Mouse (Mus musculus) embryonic facial prominence, embryonic 11.5 days (tissue): ENCODE measurements around the gene Mia3. TPM values are rescaled to one million over a fixed set of nuclear protein-coding genes. Genes with fewer than 3 reads are reported as not detected.

Experiments used
- ATAC-seq: fragments of 200-750 bp; cut with Nextera tagmentation; replicated peaks from 2 replicates; pipeline ENCODE4 v1.8.0; 2017; ENCODE audit warnings: low read depth; ENCODE audit not compliant: insufficient number of reproducible peaks, low FRiP score, low TSS enrichment
- DNase-seq: peaks from one replicate; pipeline ENCODE4 v3.0.0-alpha.2; 2015; ENCODE audit warnings: low spot score
- H3K27ac ChIP-seq: fragments of 300-500 bp; sonication (generic); replicated peaks from 2 replicates; pipeline ENCODE4 v1.5.1; 2014; ENCODE audit warnings: mild to moderate bottlenecking, low read depth, low read length, control low read depth
- H3K27me3 ChIP-seq: fragments of 300-500 bp; sonication (generic); 2 replicates; pipeline ENCODE4 v1.6.1; 2014; ENCODE audit warnings: mild to moderate bottlenecking, low read length, moderate library complexity, mixed read lengths; ENCODE audit not compliant: control insufficient read depth, insufficient read depth
- H3K36me3 ChIP-seq: fragments of 300-500 bp; sonication (generic); replicated peaks from 2 replicates; pipeline ENCODE4 v1.6.1; 2014; ENCODE audit warnings: low read depth, mild to moderate bottlenecking, low read length, moderate library complexity, mixed read lengths; ENCODE audit not compliant: control insufficient read depth, insufficient read depth
- H3K4me1 ChIP-seq: fragments of 300-500 bp; sonication (generic); 2 replicates; pipeline ENCODE4 v1.6.1; 2014; ENCODE audit warnings: low read length, mixed read lengths; ENCODE audit not compliant: control insufficient read depth, insufficient read depth
- H3K4me2 ChIP-seq: fragments of 300-500 bp; sonication (generic); 2 replicates; pipeline ENCODE4 v1.6.1; 2014; ENCODE audit warnings: low read depth, mild to moderate bottlenecking, control low read depth, low read length, moderate library complexity
- H3K4me3 ChIP-seq: fragments of 300-500 bp; sonication (generic); 2 replicates; pipeline ENCODE4 v1.5.1; 2014; ENCODE audit warnings: low read depth, low read length, control low read depth
- H3K9ac ChIP-seq: fragments of 300-500 bp; sonication (generic); replicated peaks from 2 replicates; pipeline ENCODE4 v1.6.1; 2014; ENCODE audit warnings: mild to moderate bottlenecking, control low read depth, low read length
- H3K9me3 ChIP-seq: fragments of 300-500 bp; sonication (generic); replicated peaks from 2 replicates; pipeline ENCODE4 v1.6.1; 2016; ENCODE audit warnings: mild to moderate bottlenecking, low read length, inconsistent platforms, mixed read lengths; ENCODE audit not compliant: control insufficient read depth
- WGBS: fragments of 180-500 bp; shearing (Covaris S2); extraction: QIAGEN DNeasy Blood & Tissue Kit; methylation state at CpG from one replicate; pipeline ENCODE4 v1.1.7; 2014; 5-methylcytosine and 5-hydroxymethylcytosine counted together
- polyA plus RNA-seq: library from polyadenylated mRNA; unstranded; fragments of >200 nt; fragmentation: Nextera tagmentation; extraction: Ambion mirVana; gene quantifications from 2 replicates; pipeline ENCODE4 v1.2.1, GENCODE M21; 2014

Mia3 gene
- polyA plus RNA-seq, 1 experiment from 2014 or later, result 89.6 TPM

DNA sequence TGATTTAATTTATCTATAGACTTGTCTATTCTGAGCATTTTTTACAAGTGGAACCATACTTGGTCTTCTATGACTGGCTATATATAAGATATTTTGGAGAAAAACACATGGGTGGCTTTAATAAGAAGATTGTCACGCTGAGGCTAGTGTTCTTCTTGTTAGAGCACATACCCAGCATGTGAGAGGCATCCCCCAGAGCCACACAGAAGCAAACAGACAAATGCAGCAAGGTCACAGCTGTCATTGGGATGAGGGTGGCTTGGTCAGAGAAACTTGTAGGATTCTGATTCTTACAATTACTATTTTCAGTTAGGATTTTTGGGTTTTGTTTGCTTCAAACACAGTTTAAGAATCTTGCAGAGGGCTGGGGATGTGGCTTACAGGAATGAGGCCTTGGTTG lies 60.9 kb downstream of the Mia3 start:
- Histone ChIP-seq H3K4me2 (no peak overlapping the region), H3K9me3 (no peaks in the 10 kb centered on the region), H3K4me1 (no peaks in the 10 kb centered on the region), H3K4me3 (no peak overlapping the region), H3K36me3 (no peaks in the 10 kb centered on the region), H3K27me3 (no peaks in the 10 kb centered on the region), H3K27ac (no peak overlapping the region), H3K9ac (no peak overlapping the region)
- ATAC-seq, result no peak
- WGBS, result 89% methylated on average over 1 of the region's 1 CpGs
- no peak for DNase-seq

DNA sequence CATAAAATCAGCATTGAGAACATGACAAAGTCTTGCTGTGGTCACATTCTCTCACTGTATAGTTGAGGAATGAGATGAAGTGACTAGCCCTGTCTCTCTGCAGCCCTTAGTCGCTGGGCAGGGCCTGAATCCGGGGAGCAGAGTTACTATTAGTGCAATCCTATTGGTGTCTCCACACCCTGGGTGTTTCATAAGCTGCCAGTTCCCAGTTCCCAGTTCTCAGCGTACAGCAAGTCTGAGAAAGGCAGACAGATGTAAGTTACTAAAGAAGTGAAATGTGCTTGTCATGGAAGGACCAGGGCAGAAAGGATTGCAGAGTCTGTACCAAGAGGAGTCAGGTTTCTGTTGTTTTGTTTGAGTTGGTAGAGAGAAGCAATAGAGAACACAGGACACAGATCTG lies 61.8 kb downstream of the Mia3 start:
- ATAC-seq (no peak), DNase-seq (no peak)
- Histone ChIP-seq H3K4me1 (no peaks in the 10 kb centered on the region), H3K4me2 (no peak overlapping the region), H3K27ac (no peak overlapping the region), H3K9ac (no peak overlapping the region), H3K9me3 (no peaks in the 10 kb centered on the region), H3K27me3 (no peaks in the 10 kb centered on the region), H3K36me3 (no peaks in the 10 kb centered on the region), H3K4me3 (no peak overlapping the region)
- WGBS, result 73% methylated on average over 3 of the region's 3 CpGs

DNA sequence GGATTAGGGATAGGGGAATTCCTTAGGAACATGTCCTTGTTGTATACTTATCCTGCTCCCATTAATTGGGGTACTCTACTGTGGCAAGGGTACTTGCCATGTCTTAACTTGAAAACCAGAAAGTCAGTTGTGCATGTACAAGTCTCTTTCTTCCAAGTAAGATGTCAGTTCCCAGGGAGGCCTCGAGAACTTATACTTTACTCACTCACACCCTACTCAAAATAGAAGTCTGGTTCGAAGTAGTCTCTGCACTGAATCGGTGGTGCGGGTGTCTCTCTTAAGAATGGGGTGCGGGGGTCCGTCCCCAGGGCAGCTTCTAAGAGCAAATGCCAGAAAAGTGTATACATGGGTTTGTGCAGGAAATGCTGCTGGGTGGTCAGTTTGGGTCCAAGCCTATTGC lies 70.2 kb downstream of the Mia3 start:
- Histone ChIP-seq H3K9me3 (no peaks in the 10 kb centered on the region), H3K27me3 (no peaks in the 10 kb centered on the region), H3K4me1 (no peaks in the 10 kb centered on the region), H3K9ac (no peak overlapping the region), H3K4me3 (no peak overlapping the region), H3K36me3 (no peaks in the 10 kb centered on the region), H3K27ac (no peak overlapping the region), H3K4me2 (no peak overlapping the region)
- WGBS, result 87% methylated on average over 6 of the region's 6 CpGs
- ATAC-seq, result no peak
- peak; percentile 94 for DNase-seq

- peak overlapping the region; percentile 4; the same call in 1 of the 2 replicates for H3K27ac ChIP-seq
- H3K36me3 ChIP-seq, result no peaks in the 10 kb centered on the region
- peak overlapping the region; percentile 49 for H3K4me3 ChIP-seq
- H3K9me3 ChIP-seq, result no peaks in the 10 kb centered on the region
- H3K4me2 ChIP-seq, result peak overlapping the region; percentile 43
- no peaks in the 10 kb centered on the region for H3K27me3 ChIP-seq
- no peaks in the 10 kb centered on the region for H3K4me1 ChIP-seq
- H3K9ac ChIP-seq, result peak overlapping the region; percentile 52
- ATAC-seq, result no peak
- peak; percentile 57 for DNase-seq
- WGBS, result under 1% methylated on average over 20 of the region's 20 CpGs
These were observed 71.4 kb downstream of the Mia3 start for GRCm38 (mm10) chr1:183297886-183298489.

- H3K36me3 ChIP-seq, result no peaks in the 10 kb centered on the region
- H3K9ac ChIP-seq, result peak overlapping the region; percentile 52
- no peaks in the 10 kb centered on the region for H3K27me3 ChIP-seq
- H3K27ac ChIP-seq, result peak overlapping the region; percentile 4; the same call in 1 of the 2 replicates
- WGBS, result under 1% methylated on average over 30 of the region's 30 CpGs
- H3K9me3 ChIP-seq, result no peaks in the 10 kb centered on the region
- peak; percentile 52 for ATAC-seq
- H3K4me1 ChIP-seq, result no peaks in the 10 kb centered on the region
- peak; percentile 53 for DNase-seq
- H3K4me2 ChIP-seq, result peak overlapping the region; percentile 43
- H3K4me3 ChIP-seq, result peak overlapping the region; percentile 49
These were observed 71.9 kb downstream of the Mia3 start for GRCm38 (mm10) chr1:183297473-183297885.

DNA sequence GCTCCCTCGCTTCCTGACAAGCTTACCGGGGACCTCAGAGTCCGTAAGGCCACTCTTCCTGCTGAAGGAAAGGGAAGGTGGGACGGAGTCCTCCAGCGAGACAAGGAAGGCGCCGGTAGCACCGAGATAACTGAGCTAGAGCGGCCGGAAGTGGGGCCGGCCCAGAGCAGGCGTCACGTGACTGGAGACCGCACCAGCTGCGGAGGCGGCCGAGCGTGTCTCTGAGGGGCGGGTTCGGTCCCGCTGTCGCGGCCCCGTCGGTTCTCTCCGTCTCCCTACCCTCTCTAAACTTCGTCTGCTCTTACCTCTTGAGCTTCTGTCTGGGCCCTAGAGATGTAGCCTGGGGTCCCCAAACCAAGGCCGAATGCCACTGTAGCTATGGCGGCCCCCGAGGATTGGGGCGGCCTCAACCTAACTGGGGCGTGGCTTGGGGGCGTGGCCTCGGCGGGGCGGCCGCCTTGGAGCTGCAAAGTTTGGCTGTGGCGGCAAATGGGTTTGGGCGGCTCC lies 72.4 kb downstream of the Mia3 start, which contains the start of gene Brox:
Gene Brox, minus strand, starts transcription at position 393 of the 507 bp plus-strand sequence.
- DNase-seq, result peak; percentile 91
- H3K27ac ChIP-seq, result peak within 1 kb of the TSS; percentile 4; the same call in 1 of the 2 replicates
- peak within 1 kb of the TSS; percentile 43 for H3K4me2 ChIP-seq
- ATAC-seq, result peak; percentile 83
- no peaks in the 10 kb centered on the region for H3K27me3 ChIP-seq
- H3K36me3 ChIP-seq, result no peaks in the 10 kb centered on the region
- H3K4me3 ChIP-seq, result peak within 1 kb of the TSS; percentile 49
- no peaks in the 10 kb centered on the region for H3K4me1 ChIP-seq
- H3K9me3 ChIP-seq, result no peaks in the 10 kb centered on the region
- WGBS, result under 1% methylated on average over 39 of the region's 39 CpGs
- H3K9ac ChIP-seq, result peak within 1 kb of the TSS; percentile 52

DNA sequence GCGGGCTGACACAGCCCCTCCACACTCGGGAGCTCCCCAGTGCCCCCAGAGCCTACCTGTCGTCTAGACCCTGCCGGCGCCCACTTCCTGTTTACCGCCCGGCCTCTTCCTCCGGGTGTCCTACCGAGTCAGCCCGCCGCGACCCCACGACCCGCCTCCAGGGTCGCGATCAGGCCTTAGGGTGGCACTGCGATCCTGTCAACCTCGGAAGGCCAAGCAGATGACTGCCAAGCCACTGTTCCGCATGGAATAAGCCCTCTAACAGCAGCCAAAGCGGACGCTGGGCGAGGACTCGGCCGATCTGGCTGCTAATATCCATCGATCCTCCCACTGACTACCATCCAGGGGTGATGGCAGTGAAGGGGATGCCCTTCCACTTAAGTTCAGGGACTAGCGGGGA lies 72.9 kb downstream of the Mia3 start, which contains the start of gene Aida:
Gene Aida, plus strand, starts transcription at position 126 of the 400 bp plus-strand sequence.
- ATAC-seq (no peak), DNase-seq (peak; percentile 50)
- Histone ChIP-seq H3K9ac (peak within 1 kb of the TSS; percentile 52), H3K4me3 (peak within 1 kb of the TSS; percentile 49), H3K36me3 (no peaks in the 10 kb centered on the region), H3K4me1 (no peaks in the 10 kb centered on the region), H3K9me3 (no peaks in the 10 kb centered on the region), H3K27me3 (no peaks in the 10 kb centered on the region), H3K4me2 (peak within 1 kb of the TSS; percentile 43), H3K27ac (peak within 1 kb of the TSS; percentile 4; the same call in 1 of the 2 replicates)
- 2% methylated on average over 26 of the region's 26 CpGs for WGBS

GRCm38 (mm10) chr1:183289576-183289975 lies 79.8 kb downstream of the Mia3 start:
- no peak overlapping the region for H3K4me2 ChIP-seq
- no peaks in the 10 kb centered on the region for H3K27me3 ChIP-seq
- H3K4me1 ChIP-seq, result no peaks in the 10 kb centered on the region
- no peak overlapping the region for H3K27ac ChIP-seq
- peaks cover 5% of the 10 kb centered on the region; the same call in 1 of the 2 replicates for H3K36me3 ChIP-seq
- 92% methylated on average over 4 of the region's 4 CpGs for WGBS
- no peak overlapping the region for H3K4me3 ChIP-seq
- ATAC-seq (no peak), DNase-seq (no peak)
- H3K9ac ChIP-seq, result no peak overlapping the region
- no peaks in the 10 kb centered on the region for H3K9me3 ChIP-seq
